Mouse (Mus musculus): ENCODE results near the gene Gm960.

- TF ChIP-seq CTCF (IDR thresholded peaks at IDR 0.05; ENCODE audit: low read depth) (no peak), EP300 (IDR thresholded peaks at IDR 0.05; ENCODE audit: low read depth) (no peak)
Observed at GRCm38 (mm10) chr19:4602459-4602858, 96.0 kb downstream of the Gm960 start.

All from liver, embryonic 14.5 days (tissue).